ENCODE assay signal across 21 mouse cellular contexts in the genomic region with DNA sequence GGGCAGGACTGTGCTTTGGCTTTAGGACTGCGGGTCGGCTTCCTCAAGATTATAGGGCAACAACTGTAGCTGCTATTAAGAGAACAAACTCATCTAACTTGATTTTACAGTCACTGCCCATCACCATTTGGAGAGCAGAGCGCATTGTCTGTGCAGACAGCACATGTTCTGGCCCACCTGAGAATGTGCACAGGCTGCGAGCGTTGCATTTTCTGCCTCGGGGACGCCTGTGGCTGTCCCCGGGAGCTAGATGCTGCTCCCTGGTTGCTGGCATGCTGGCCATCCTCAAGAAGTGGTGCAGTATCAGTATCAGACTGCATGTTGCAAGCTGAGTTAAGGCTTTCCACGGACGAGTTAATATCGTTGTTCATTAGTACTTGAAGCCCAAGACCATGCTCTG.
"Had no signal": no experiment of that assay in that cellular context is flagged by ENCODE, and none has a peak within 500 bp of the region (broad histone marks: within the 10 kb centered on the region; RNA-seq: fewer than 3 reads in every experiment).

No protein-coding gene starts in this region.

- H3K9me3 ChIP-seq: limb, embryonic 13.5 days; liver, embryonic 13.5 days had no signal

- ATAC-seq: midbrain, embryonic 13.5 days; midbrain, embryonic 16.5 days had no signal

- H3K27me3 ChIP-seq: limb, embryonic 13.5 days; liver, embryonic 13.5 days; neural tube, embryonic 13.5 days had no signal

- H3K4me3 ChIP-seq: limb, embryonic 13.5 days; liver, embryonic 13.5 days; midbrain, embryonic 10.5 days; midbrain, embryonic 13.5 days; myocyte; neural tube, embryonic 13.5 days had no signal

- H3K9ac ChIP-seq: limb, embryonic 13.5 days; liver, embryonic 13.5 days; midbrain, embryonic 13.5 days; neural tube, embryonic 13.5 days had no signal

- H3K4me2 ChIP-seq: limb, embryonic 13.5 days; liver, embryonic 13.5 days; midbrain, embryonic 13.5 days; neural tube, embryonic 13.5 days had no signal

- DNase-seq: kidney, adult 18-20 months; kidney, adult 9 months; kidney, postnatal 14 days; kidney, postnatal 4 days; left cerebral cortex, postnatal 4 days; liver, embryonic 13.5 days; lung, adult 2 months; lung, postnatal 14 days; lung, postnatal 4 days; retina, postnatal 1 day; right cerebral cortex, postnatal 25 days; spleen, adult 18-20 months; thymus, adult 2 months; thymus, postnatal 14 days; thymus, postnatal 4 days had no signal

- H3K27ac ChIP-seq: liver, embryonic 13.5 days; midbrain, embryonic 13.5 days; neural tube, embryonic 13.5 days had no signal
